Mouse (Mus musculus) ES-E14 (cell line): ENCODE results near the gene Gtf2h3. TPM values are rescaled to one million over a fixed set of nuclear protein-coding genes. Genes with fewer than 3 reads are reported as not detected.

Experiments
- DNase-seq: peaks from one replicate; pipeline ENCODE4 v3.0.0-alpha.2; 2013; ENCODE audit warnings: low read depth, low spot score
- H3K27ac ChIP-seq: 2 replicates; pipeline ENCODE4 v1.5.1; 2012; ENCODE audit warnings: low read depth, mild to moderate bottlenecking, low read length, moderate library complexity, mixed read lengths; ENCODE audit not compliant: poor library complexity, insufficient read depth, severe bottlenecking
- H3K36me3 ChIP-seq: 2 replicates; pipeline ENCODE4 v1.6.1; 2012; ENCODE audit warnings: mild to moderate bottlenecking, low read length, moderate library complexity, mixed read lengths; ENCODE audit not compliant: control insufficient read depth, poor library complexity, insufficient read depth, severe bottlenecking
- H3K4me1 ChIP-seq, 2 experiments: fragments of 150-350 bp in 1 of 2; sonication (generic) in 1 of 2; 2 replicates each; pipeline ENCODE4 v1.6.1; 2012; ENCODE audit warnings: low read length in 2 of 2, mild to moderate bottlenecking in 1 of 2, mixed read lengths in 1 of 2; ENCODE audit not compliant: control insufficient read depth in 2 of 2, insufficient read depth in 2 of 2, poor library complexity in 1 of 2
- H3K4me3 ChIP-seq, 2 experiments: fragments of 150-350 bp in 1 of 2; sonication (generic) in 1 of 2; 2 replicates each; pipeline ENCODE4 v1.5.1; 2012; ENCODE audit warnings: low read length in 2 of 2, low read depth in 1 of 2, mild to moderate bottlenecking in 1 of 2, mixed read lengths in 1 of 2; ENCODE audit not compliant: insufficient read depth in 1 of 2, poor library complexity in 1 of 2, severe bottlenecking in 1 of 2
- H3K9ac ChIP-seq: 2 replicates; pipeline ENCODE4 v1.6.1; 2012; ENCODE audit warnings: low read depth, mild to moderate bottlenecking, low read length, mixed read lengths; ENCODE audit not compliant: poor library complexity, insufficient read depth, severe bottlenecking
- H3K9me3 ChIP-seq: fragments of 150-350 bp; sonication (generic); 2 replicates; pipeline ENCODE4 v1.6.1; 2012; ENCODE audit warnings: low read depth, mild to moderate bottlenecking, low read length; ENCODE audit not compliant: control insufficient read depth, insufficient read depth
- CHD2 ChIP-seq: IDR thresholded peaks from 2 replicates; pipeline ENCODE4 v1.6.1; 2014; ENCODE audit warnings: mild to moderate bottlenecking, low read depth, low read length, inconsistent platforms
- HCFC1 ChIP-seq: IDR thresholded peaks from 2 replicates; pipeline ENCODE4 v1.6.1; 2012; ENCODE audit warnings: low read length, inconsistent platforms, borderline replicate concordance; ENCODE audit not compliant: insufficient read depth
- MAFK ChIP-seq: IDR thresholded peaks from 2 replicates; pipeline ENCODE4 v1.6.1; 2014; ENCODE audit warnings: mild to moderate bottlenecking, low read depth, low read length, inconsistent platforms; ENCODE audit not compliant: insufficient read depth
- ZC3H11A ChIP-seq: IDR thresholded peaks from 2 replicates; pipeline ENCODE4 v1.6.1; 2012; ENCODE audit warnings: low read depth, mild to moderate bottlenecking, inconsistent platforms, low read length, borderline replicate concordance
- ZNF384 ChIP-seq: IDR thresholded peaks from 2 replicates; pipeline ENCODE4 v1.6.1; 2012; ENCODE audit warnings: low read depth, low read length, inconsistent platforms
- in situ Hi-C, 2 experiments: fragments of 600-800 bp; cut with MboI; formaldehyde crosslinking; loops; one replicate each; pipeline ENCODE4 v1.15.1; 2025; ENCODE audit warnings: low sequenced_read_pairs in 2 of 2, inconsistent platforms in 1 of 2; ENCODE audit not compliant: unreplicated experiment in 2 of 2
- total RNA-seq: library from RNA; depleted of rRNA; stranded (reverse); fragments of 300-350 nt; gene quantifications from 2 replicates; pipeline ENCODE4 v1.2.3, GENCODE M21; 2012

Gene Gtf2h3
- total RNA-seq, 1 experiment: 71.5 TPM

DNA sequence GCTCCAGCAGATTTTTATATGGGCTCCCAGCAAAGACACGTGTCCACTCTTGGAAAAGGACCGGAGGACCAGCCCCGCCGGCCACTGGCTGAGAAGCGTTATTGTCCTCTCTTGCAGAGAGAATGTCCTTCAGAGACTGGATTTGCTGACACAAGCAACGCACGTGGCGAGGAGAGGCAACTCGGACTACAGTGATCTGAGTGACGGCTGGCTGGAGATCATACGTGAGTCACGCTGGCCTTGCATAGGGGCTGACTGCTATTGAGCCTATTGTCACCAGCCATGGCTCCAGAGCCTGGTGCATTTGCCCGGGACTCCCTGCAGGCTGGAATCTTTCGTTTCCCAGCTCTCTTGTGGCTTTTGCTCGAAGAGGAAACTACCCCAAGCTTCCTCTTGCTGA lies 44.0 kb downstream of the Gtf2h3 start:
- Histone ChIP-seq H3K9ac (no peak overlapping the region), H3K4me1 (peaks cover 0 to 11% of the 10 kb centered on the region in 2 experiments; a peak in 1 of 4 replicates), H3K36me3 (peaks cover 5% of the 10 kb centered on the region; the same call in 1 of the 2 replicates), H3K9me3 (no peaks in the 10 kb centered on the region), H3K4me3 (no peak overlapping the region), H3K27ac (no peak overlapping the region)
- no peak for TF ChIP-seq MAFK
- TF ChIP-seq ZC3H11A: no peak
- no peak for TF ChIP-seq CHD2
- no peak for TF ChIP-seq ZNF384
- TF ChIP-seq HCFC1: no peak
- in situ Hi-C loops: no loop called here
- no peak for DNase-seq

DNA sequence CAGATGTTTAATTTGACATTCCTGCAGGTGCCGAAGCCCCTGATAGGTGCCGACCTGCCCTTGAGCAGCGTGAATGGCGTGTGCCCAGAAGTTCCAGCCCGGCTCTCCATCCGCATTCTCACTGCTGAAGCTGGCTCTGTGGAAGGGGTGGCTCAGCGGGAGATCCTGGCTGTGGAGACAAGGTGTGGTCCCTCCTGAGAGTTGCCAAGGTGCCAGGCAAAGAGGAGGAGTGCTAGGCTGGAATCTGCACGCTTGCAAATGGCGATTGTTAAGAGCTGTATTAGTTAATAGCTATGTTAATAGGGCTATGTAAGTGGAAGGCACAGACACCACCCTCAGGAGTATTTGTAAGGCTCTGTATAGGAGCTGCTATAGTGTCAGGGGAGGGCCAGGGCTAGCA lies 45.4 kb downstream of the Gtf2h3 start:
- no peak for TF ChIP-seq ZC3H11A
- TF ChIP-seq CHD2: no peak
- TF ChIP-seq MAFK: no peak
- TF ChIP-seq HCFC1: no peak
- no peak for TF ChIP-seq ZNF384
- Histone ChIP-seq H3K27ac (no peak overlapping the region), H3K4me1 (peaks cover 0 to 7% of the 10 kb centered on the region in 2 experiments; a peak in 1 of 4 replicates), H3K4me3 (no peak overlapping the region), H3K9me3 (no peaks in the 10 kb centered on the region), H3K36me3 (peaks cover 5% of the 10 kb centered on the region; the same call in 1 of the 2 replicates), H3K9ac (no peak overlapping the region)
- DNase-seq: no peak
- in situ Hi-C loops: no loop called here

DNA sequence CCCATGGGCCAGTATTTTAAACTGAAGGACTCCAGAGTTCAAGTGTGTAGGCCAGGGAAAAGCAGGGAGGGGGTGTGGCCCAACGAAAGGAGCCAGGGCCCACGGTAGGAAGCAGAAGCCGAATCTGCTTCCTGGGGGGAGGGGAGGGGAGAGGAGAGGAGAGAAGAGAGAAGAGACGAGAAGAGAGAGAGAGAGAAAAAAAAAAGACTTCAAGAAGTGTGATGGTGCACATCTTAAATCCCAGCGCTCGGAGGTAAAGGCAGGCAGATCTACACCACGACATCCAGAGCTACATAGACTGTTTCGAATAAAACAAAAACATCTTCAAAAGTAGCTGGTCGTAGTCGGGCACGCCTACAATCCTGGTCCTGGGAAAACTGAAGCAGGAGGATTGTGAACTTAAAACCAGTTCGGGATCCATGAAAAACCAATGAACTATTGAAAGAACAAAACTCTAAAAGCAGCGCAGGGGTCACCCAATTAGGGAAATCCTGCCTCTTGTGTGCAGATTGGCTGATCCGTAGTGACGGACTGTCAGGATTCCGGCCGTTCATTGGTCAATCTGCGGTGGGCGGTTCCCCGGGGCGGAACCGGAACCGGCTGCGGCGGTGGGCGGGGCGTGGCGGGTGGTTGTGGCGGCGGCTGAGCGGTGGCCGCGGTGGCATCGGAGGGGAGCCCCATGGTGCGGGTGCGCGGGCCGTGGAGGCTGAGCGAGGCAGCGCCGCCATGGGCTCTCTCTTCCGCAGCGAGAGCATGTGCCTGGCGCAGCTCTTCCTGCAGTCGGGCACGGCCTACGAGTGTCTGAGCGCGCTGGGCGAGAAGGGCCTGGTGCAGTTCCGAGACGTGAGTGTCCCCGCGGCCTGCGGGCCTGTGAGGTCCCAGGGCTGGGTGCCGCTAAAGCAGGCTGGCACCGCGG lies 49.8 kb downstream of the Gtf2h3 start, which contains the start of gene Atp6v0a2:
Gene Atp6v0a2 (plus strand): TSS at position 129 of the 916 bp plus-strand sequence.
- peak within 1 kb of the TSS; percentile 83 to 94 for H3K4me3 ChIP-seq
- in situ Hi-C loops: no loop called here
- DNase-seq: peak; percentile 72
- H3K27ac ChIP-seq: no peak within 1 kb of the TSS
- TF ChIP-seq MAFK (no peak), CHD2 (0 out of 2 replicates have a peak, but pooled peaks have one; percentile 11)
- peaks cover 5% of the 10 kb centered on the region; the same call in 1 of the 2 replicates for H3K36me3 ChIP-seq
- peaks cover 0 to 7% of the 10 kb centered on the region in 2 experiments; a peak in 1 of 4 replicates for H3K4me1 ChIP-seq
- H3K9ac ChIP-seq: peak within 1 kb of the TSS; percentile 91
- no peaks in the 10 kb centered on the region for H3K9me3 ChIP-seq

DNA sequence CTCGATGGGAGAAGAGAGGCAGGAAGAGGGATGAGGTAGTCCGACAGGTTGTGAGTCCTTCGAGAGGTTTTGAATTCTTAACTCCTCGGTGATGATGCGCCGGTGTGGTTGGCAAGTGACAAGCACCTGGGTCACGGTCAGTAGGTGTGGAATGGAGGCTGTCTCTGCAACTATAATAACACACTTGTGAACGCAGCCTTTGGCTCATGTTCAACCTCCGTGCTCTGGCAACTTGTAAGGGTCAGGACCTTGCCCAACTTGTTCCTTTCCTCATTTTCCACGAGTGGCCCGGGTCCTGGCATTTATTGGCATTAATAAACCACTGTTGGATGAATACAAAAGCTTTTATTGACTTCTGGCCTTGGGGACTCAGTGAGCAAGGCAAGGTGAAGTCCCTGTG lies 50.7 kb downstream of the Gtf2h3 start:
- Histone ChIP-seq H3K4me3 (peak overlapping the region; percentile 83 to 94), H3K9ac (peak overlapping the region; percentile 91), H3K27ac (no peak overlapping the region), H3K4me1 (peaks cover 0 to 5% of the 10 kb centered on the region in 2 experiments; a peak in 1 of 4 replicates), H3K36me3 (peaks cover 5% of the 10 kb centered on the region; the same call in 1 of the 2 replicates), H3K9me3 (no peaks in the 10 kb centered on the region)
- in situ Hi-C loops: no loop called here
- TF ChIP-seq MAFK (no peak), ZNF384 (no peak), ZC3H11A (no peak), CHD2 (no peak), HCFC1 (no peak)
- no peak for DNase-seq
